Mouse (Mus musculus): ENCODE measurements around the gene Hmg20b. TPM values are rescaled to one million over a fixed set of nuclear protein-coding genes. Genes with fewer than 3 reads are reported as not detected.

Gene Hmg20b
- total RNA-seq, 2 experiments from 2014 or later, result 21.4 to 23.3 TPM

- DNase-seq (ENCODE audit: low spot score in 2 of 2), result no peak
- intact Hi-C loops (cut with DNase I), result no loop called here
Measured at GRCm38 (mm10) chr10:81316338-81317060, 33.8 kb downstream of the Hmg20b start.

GRCm38 (mm10) chr10:81315587-81315986 is 34.7 kb downstream of the Hmg20b start:
- no peak for DNase-seq (ENCODE audit: low spot score in 2 of 2)
- intact Hi-C loops (cut with DNase I), result no loop called here

- intact Hi-C loops (cut with DNase I), result no loop called here
- DNase-seq (ENCODE audit: low spot score in 2 of 2), result no peak
Measured at GRCm38 (mm10) chr10:81314201-81314600, 36.1 kb downstream of the Hmg20b start.

DNA sequence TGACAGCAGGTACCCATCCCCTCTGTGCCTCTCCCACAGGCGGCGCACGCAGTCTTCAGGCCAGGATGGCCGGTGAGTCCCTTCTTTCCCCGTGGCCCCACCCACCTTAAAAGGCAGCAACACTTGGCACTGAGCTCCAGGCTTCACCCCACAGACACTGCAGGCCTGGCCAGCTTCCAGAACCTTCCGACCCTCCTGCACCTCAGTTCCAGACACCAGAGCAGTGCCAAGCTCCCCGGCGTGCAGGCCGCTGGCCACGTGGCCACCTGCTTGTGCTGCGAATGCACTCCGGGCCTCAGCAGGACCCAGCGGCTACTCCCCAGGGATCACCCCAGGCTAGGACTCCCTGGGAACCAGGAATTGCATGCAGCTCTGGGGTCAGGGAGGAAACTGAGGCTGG is 36.7 kb downstream of the Hmg20b start:
- no peak for DNase-seq (ENCODE audit: low spot score in 2 of 2)
- intact Hi-C loops (cut with DNase I), result no loop called here

- intact Hi-C loops (cut with DNase I), result no loop called here
- DNase-seq (ENCODE audit: low spot score in 2 of 2), result no peak
Measured at GRCm38 (mm10) chr10:81309571-81309970, 40.7 kb downstream of the Hmg20b start.

DNA sequence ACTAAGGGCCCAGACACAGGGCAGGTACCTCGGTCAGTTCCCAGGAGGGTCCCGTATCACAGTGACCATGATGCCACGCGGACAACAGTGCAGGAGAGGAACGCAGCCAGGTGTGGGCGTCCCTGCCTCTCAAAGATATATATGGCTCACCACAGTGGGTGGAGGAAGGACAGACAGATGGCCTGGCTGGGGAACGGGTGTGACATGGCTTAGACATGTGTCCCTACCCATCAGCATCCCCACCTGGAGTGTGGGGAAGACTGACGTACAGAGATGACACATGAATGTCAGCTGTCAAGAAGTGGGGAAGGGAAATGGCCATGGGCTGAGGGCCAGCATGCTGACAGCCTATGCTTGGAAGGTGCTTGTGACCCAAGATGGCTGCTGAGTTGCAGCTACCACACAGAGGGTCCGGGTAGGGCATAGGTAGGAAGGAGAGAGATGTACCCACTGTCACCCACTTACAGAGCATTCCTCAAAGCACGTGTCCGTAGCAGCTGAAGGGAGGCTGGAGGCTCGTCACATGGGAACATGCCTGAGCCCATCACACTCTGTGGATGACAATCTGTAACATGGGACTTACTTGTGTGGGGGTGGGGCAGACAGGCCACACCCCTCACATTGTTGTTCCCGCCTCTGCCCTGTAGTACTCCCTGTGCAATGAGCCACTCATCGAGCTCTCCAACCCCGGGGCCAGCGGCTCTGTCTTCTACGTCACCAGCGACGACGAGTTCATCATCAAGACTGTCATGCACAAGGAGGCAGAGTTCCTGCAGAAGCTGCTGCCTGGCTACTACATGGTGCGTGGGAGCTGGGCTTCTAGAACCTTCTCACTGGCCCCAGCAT is 43.2 kb downstream of the Hmg20b start:
- no peak for DNase-seq (ENCODE audit: low spot score in 2 of 2)
- intact Hi-C loops (cut with DNase I), result no loop called here

DNA sequence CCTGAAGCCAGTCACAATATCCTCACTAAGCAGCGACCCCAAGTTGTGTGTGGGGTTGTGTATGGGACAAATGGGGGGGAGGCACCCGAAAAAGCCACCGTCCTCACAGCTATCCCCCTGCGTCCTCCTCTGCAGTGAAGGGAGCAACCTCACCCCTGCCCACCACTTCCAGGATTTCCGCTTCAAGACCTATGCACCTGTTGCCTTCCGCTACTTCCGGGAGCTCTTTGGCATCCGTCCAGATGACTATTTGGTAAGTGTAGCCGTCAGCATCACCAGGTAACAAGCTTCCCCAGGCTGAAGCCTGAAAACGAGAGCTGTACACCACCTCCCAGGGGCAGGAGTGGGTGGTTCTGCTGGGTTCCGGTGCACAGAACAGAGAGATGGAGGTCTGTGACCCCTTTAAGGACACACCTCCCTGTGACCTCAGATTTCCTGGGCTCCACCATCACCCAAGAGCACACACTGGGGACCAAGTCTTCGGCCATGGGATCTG is 44.1 kb downstream of the Hmg20b start:
- DNase-seq (ENCODE audit: low spot score in 2 of 2), result no peak
- intact Hi-C loops (cut with DNase I), result no loop called here

- intact Hi-C loops (cut with DNase I), result no loop called here
- no peak for DNase-seq (ENCODE audit: low spot score in 2 of 2)
Measured at GRCm38 (mm10) chr10:81305663-81306062, 44.6 kb downstream of the Hmg20b start.

- no peak for DNase-seq (ENCODE audit: low spot score in 2 of 2)
- intact Hi-C loops (cut with DNase I), result no loop called here
Measured at GRCm38 (mm10) chr10:81304597-81305238, 45.6 kb downstream of the Hmg20b start.

- DNase-seq (ENCODE audit: low spot score in 2 of 2), result no peak
- intact Hi-C loops (cut with DNase I), result no loop called here
Measured at GRCm38 (mm10) chr10:81303761-81304160, 46.5 kb downstream of the Hmg20b start.

DNA sequence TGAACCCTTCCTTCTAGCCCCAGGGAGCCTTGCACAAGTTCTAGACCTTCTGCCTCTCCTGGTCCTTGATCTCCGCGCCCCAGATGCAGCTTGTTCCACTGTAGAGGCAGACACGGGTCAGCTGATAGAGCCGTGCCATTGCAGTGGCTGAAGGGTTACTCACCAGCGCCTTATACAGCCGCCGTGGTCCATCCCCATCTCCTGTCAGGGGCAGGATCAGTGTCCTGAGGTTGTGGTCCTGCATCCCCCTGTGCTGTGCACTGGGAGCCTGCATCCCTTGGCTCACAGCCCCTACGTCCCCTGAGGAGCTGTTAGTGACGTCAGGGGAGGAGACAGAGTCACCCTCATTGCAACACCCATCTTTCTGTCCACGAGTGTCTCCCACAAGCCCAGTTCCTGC is 47.0 kb downstream of the Hmg20b start:
- no peak for DNase-seq (ENCODE audit: low spot score in 2 of 2)

DNA sequence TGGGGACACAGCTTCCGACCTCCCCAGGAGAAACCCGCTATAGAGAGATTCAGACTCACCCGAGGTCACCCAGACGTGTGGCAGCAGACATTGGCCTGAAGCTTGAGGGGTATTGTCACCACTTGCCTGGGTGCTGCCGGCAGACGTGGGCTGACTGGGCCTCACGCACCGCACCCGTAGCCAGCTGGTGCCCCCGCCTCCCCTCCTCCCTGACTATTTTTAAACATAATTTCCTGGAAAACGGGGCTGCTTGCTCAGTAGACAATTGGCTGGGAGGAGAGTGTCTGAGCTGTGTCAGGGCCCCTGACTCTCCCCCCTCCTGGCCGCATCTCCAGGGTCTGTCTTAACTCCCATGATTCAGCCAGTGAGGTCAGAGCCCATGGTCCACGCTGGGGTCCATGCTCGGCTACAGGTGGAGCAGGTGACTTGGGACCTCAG is 47.5 kb downstream of the Hmg20b start:
- peak; percentile 71 to 80 for DNase-seq (ENCODE audit: low spot score in 2 of 2)

More for the DNA sequence above, 47.0 kb downstream of the Hmg20b start:
- intact Hi-C loops (cut with DNase I), result no loop called here

GRCm38 (mm10) chr10:81302288-81302687 is 48.0 kb downstream of the Hmg20b start:
- intact Hi-C loops (cut with DNase I), result no loop called here

More for the DNA sequence above, 47.5 kb downstream of the Hmg20b start:
- intact Hi-C loops (cut with DNase I), result no loop called here

DNA sequence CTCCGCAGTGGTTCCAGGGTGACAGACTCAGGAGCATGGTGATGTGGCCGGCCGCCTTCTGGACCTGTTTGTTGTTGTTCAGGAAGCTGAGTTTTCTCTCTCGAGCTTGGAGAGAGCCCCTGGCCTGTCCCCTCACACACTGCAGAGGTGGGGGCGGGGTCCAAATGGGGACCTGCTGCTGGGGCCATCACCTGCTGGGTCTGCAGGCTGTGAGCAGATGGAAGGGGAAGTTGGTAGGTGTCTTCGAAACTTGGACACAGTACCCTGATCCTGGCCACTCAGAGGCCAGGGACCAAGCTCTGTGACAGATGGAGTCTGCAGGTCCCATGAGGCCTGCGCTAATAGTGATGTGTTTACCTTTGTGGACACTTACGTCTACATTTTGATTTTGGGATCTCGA is 49.0 kb downstream of the Hmg20b start:
- intact Hi-C loops (cut with DNase I), result no loop called here
- DNase-seq (ENCODE audit: low spot score in 2 of 2), result no peak

More at GRCm38 (mm10) chr10:81302288-81302687, 48.0 kb downstream of the Hmg20b start:
- no peak for DNase-seq (ENCODE audit: low spot score in 2 of 2)

DNA sequence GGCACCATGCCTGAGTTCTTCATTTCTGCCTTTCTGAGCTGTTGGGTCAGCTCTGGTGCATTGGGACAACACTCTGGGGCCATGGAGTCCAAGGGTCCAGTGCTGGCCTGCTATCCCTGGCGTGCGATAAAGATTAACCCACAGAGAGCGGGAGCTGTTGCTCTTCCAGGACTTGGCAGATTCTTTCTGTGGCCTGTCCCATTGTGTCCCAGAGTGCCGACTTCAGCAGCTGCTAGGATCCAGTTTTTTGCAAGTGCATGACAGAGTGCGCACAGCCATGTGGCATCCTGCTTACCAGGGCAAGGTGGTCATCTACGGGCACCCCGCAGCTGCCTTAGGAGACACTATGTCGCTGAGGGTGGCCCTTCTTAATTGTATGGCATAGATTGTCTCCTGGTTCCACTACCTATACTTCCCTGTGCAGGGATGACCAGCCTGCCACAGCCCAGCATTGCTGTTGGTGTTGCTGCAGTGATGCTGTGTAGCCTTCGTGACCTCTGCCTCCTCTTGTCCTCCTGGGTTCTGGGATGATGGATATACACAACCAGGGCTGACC is 49.9 kb downstream of the Hmg20b start:
- no peak for DNase-seq (ENCODE audit: low spot score in 2 of 2)
- intact Hi-C loops (cut with DNase I), result no loop called here

- intact Hi-C loops (cut with DNase I), result no loop called here
- DNase-seq (ENCODE audit: low spot score in 2 of 2), result no peak
Measured at GRCm38 (mm10) chr10:81299585-81300351, 50.5 kb downstream of the Hmg20b start.

DNA sequence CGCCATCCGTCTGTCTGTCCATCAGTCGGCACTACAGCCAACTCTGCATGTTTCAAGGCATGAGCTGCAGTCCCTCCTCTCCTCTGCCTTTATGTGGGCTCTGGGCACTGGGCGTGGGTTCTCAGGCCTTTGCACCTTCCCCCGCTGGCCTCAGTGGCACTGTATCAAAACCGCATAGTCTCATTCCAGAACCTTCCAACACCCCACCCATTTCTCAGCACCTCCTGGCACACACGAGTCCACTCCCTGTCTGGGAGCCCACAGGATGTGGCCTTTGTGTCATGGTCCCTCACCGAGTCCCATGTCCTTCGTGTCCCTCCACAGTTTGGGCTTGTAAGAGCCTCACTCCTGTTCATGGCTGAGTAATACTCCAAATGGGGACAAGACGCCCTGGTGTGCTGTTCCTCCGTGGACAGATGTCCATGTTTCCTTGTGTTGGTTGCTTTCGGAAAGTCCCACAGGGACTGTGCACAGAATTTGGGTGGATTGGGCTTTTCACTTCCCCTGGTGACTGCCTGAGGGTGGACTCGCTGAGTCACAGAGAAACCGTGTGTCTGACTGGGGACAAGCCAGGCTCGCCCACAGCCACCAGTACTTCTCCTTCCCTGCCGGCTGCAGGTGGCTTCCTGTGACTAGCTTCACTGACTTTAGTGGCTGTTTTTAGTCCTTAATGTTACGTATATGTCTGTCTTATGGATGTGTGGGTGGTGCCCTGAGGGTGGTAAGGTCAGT is 51.7 kb downstream of the Hmg20b start:
- peak; percentile 57 to 66 for DNase-seq (ENCODE audit: low spot score in 2 of 2)
- intact Hi-C loops (cut with DNase I), result no loop called here

DNA sequence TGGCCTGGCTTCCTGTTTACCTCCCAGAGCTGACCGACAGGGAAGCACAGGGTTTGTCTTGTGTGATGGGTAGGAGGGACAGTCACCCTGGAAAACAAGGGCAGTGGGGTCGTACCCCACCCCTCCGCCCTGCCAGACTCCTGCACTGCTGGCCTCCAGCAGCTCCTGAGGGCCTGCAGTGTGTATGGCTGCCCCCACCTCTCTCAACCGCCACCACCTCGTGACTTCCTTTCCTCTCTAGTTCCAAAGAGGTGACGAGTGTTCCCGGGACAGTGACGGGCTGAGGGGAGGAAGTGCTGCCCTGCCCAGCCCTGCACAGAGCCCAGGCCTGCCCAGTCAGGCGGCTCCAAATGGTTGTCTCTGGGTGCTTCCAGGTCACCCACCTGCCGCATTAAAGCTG is 52.4 kb downstream of the Hmg20b start:
- intact Hi-C loops (cut with DNase I), result no loop called here
- no peak for DNase-seq (ENCODE audit: low spot score in 2 of 2)
